In genomic region chr6:145876986-145877735, GRCm38 (mm10) we compare ENCODE assay signal across 14 mouse cellular contexts. TPM values are rescaled to one million over a fixed set of nuclear protein-coding genes. Genes with fewer than 3 reads are reported as not detected.
A peak's percentile ranks its signal among the peaks of the same experiment; 100 is the strongest.
DNase-seq lines count a peak whose midpoint lies in the region; ATAC-seq lines count a peak whose summit lies in the region.
"Had no signal": no experiment of that assay in that cellular context is flagged by ENCODE, and none has a peak within 500 bp of the region (broad histone marks: within the 10 kb centered on the region; RNA-seq: fewer than 3 reads in every experiment).

No protein-coding gene starts in this region.

- no peak for DNase-seq in hindbrain, embryonic 10.5 days (ENCODE audit: low spot score)
- no peak for DNase-seq in hindbrain, embryonic 11.5 days (ENCODE audit: low spot score)
- peak; percentile 41 for DNase-seq in lung, postnatal 25 days (ENCODE audit: low spot score)
- DNase-seq in lung, postnatal 14 days, result no peak
- DNase-seq in embryonic facial prominence, embryonic 10.5 days (ENCODE audit: low spot score), result no peak
- peak; percentile 40 to 45 for DNase-seq in layer of hippocampus, postnatal 36 days
- DNase-seq: adrenal gland, postnatal 14 days; cerebellum, adult 18-20 months; kidney, adult 18-20 months; thymus, postnatal 4 days had no signal

- 0 out of 2 replicates have a peak, but pooled peaks cover 3% of the 10 kb centered on the region for H3K4me1 ChIP-seq in hindbrain, embryonic 10.5 days (replicated peaks)
- H3K4me1 ChIP-seq in hindbrain, embryonic 11.5 days (replicated peaks; ENCODE audit: control insufficient read depth, insufficient read depth, low read length), result no peaks in the 10 kb centered on the region
- no peaks in the 10 kb centered on the region for H3K4me1 ChIP-seq in embryonic facial prominence, embryonic 10.5 days
- H3K4me1 ChIP-seq: embryonic facial prominence, embryonic 13.5 days; heart, embryonic 12.5 days had no signal

- H3K27ac ChIP-seq in hindbrain, embryonic 10.5 days, result 0 out of 2 replicates have a peak overlapping the region, but pooled peaks have one; percentile 19
- no peak overlapping the region for H3K27ac ChIP-seq in hindbrain, embryonic 11.5 days (ENCODE audit: low read depth, low read length)
- H3K27ac ChIP-seq in embryonic facial prominence, embryonic 10.5 days (replicated peaks), result peak overlapping the region; percentile 6; the same call in 1 of the 2 replicates
- H3K27ac ChIP-seq: embryonic facial prominence, embryonic 13.5 days; liver, embryonic 14.5 days had no signal

- H3K4me3 ChIP-seq in hindbrain, embryonic 10.5 days, result no peak overlapping the region
- H3K4me3 ChIP-seq in hindbrain, embryonic 11.5 days (ENCODE audit: low read depth, low read length), result no peak overlapping the region
- no peak overlapping the region for H3K4me3 ChIP-seq in embryonic facial prominence, embryonic 10.5 days
- H3K4me3 ChIP-seq: embryonic facial prominence, embryonic 13.5 days; heart, embryonic 12.5 days had no signal

- no peak for ATAC-seq in hindbrain, embryonic 11.5 days (ENCODE audit: low FRiP score)
- no peak for ATAC-seq in megakaryocyte-erythroid progenitor cell, adult 5-6 weeks (replicated peaks; ENCODE audit: low FRiP score, low TSS enrichment, poor library complexity, severe bottlenecking)

- H3K36me3 ChIP-seq in hindbrain, embryonic 10.5 days, result no peaks in the 10 kb centered on the region
- no peaks in the 10 kb centered on the region for H3K36me3 ChIP-seq in hindbrain, embryonic 11.5 days (ENCODE audit: control insufficient read depth, insufficient read depth, low read length)
- no peaks in the 10 kb centered on the region for H3K36me3 ChIP-seq in embryonic facial prominence, embryonic 10.5 days (replicated peaks)
- H3K36me3 ChIP-seq: embryonic facial prominence, embryonic 13.5 days; heart, embryonic 12.5 days had no signal

- 83% methylated on average over 9 of the region's 9 CpGs for WGBS in hindbrain, embryonic 10.5 days
- 86% methylated on average over 9 of the region's 9 CpGs for WGBS in hindbrain, embryonic 11.5 days
- WGBS in embryonic facial prominence, embryonic 10.5 days, result 85% methylated on average over 9 of the region's 9 CpGs

- peaks cover 3% of the 10 kb centered on the region; the same call in 1 of the 2 replicates for H3K27me3 ChIP-seq in hindbrain, embryonic 10.5 days (ENCODE audit: insufficient read depth, poor library complexity, severe bottlenecking)
- H3K27me3 ChIP-seq in hindbrain, embryonic 11.5 days (ENCODE audit: control insufficient read depth, insufficient read depth, low read length), result no peaks in the 10 kb centered on the region
- H3K27me3 ChIP-seq in embryonic facial prominence, embryonic 10.5 days (replicated peaks; ENCODE audit: low read depth, poor library complexity, severe bottlenecking), result no peaks in the 10 kb centered on the region
- H3K27me3 ChIP-seq: embryonic facial prominence, embryonic 13.5 days; heart, embryonic 12.5 days had no signal

- H3K9ac ChIP-seq in hindbrain, embryonic 11.5 days (ENCODE audit: low read depth, low read length), result no peak overlapping the region
- H3K9ac ChIP-seq: embryonic facial prominence, embryonic 13.5 days; heart, embryonic 12.5 days; liver, embryonic 14.5 days had no signal

- H3K9me3 ChIP-seq in hindbrain, embryonic 10.5 days, result no peaks in the 10 kb centered on the region
- no peaks in the 10 kb centered on the region for H3K9me3 ChIP-seq in hindbrain, embryonic 11.5 days (ENCODE audit: control insufficient read depth, low read length)
- H3K9me3 ChIP-seq in embryonic facial prominence, embryonic 10.5 days, result no peaks in the 10 kb centered on the region
- H3K9me3 ChIP-seq: embryonic facial prominence, embryonic 13.5 days had no signal

- H3K4me2 ChIP-seq in hindbrain, embryonic 11.5 days (replicated peaks; ENCODE audit: low read depth, low read length), result no peak overlapping the region
- H3K4me2 ChIP-seq: embryonic facial prominence, embryonic 13.5 days; heart, embryonic 12.5 days had no signal

RNA-seq across cellular contexts. Expression of gene Bhlhe41, which starts 11.8 kb away (rescaled TPM):
- 1.2 TPM in 2 replicates for polyA plus RNA-seq in hindbrain, embryonic 10.5 days (2016; fragmentation: Nextera tagmentation; extraction: Ambion mirVana)
- polyA plus RNA-seq in hindbrain, embryonic 11.5 days (2014; fragmentation: Nextera tagmentation; extraction: Ambion mirVana), result 1.5 and 1.8 TPM in 2 replicates
- polyA plus RNA-seq in embryonic facial prominence, embryonic 10.5 days (2016; fragmentation: Nextera tagmentation; extraction: Ambion mirVana), result 0.93 and 1.8 TPM in 2 replicates
- 10 to 100 TPM; 33.4 to 39.0 TPM for total RNA-seq in layer of hippocampus, postnatal 36 days (2021)
- not detected in 2 replicates for total RNA-seq in megakaryocyte-erythroid progenitor cell, adult 5-6 weeks (2014; fragmentation: Nextera tagmentation)
- total RNA-seq in megakaryocyte-erythroid progenitor cell, adult 5-6 weeks (2017), result 0.19 TPM in 1 of 2 replicates, not detected in the other

RNA-seq across cellular contexts. Expression of gene Sspn, which starts 54.3 kb away (rescaled TPM):
- polyA plus RNA-seq in hindbrain, embryonic 10.5 days (2016; fragmentation: Nextera tagmentation; extraction: Ambion mirVana), result 1.6 and 1.8 TPM in 2 replicates
- polyA plus RNA-seq in hindbrain, embryonic 11.5 days (2014; fragmentation: Nextera tagmentation; extraction: Ambion mirVana), result 2.3 and 2.9 TPM in 2 replicates
- 1.9 and 2.9 TPM in 2 replicates for polyA plus RNA-seq in embryonic facial prominence, embryonic 10.5 days (2016; fragmentation: Nextera tagmentation; extraction: Ambion mirVana)
- 1 to 10 TPM; 4.1 to 4.5 TPM for total RNA-seq in layer of hippocampus, postnatal 36 days (2021)
- not detected in 2 replicates for total RNA-seq in megakaryocyte-erythroid progenitor cell, adult 5-6 weeks (2014; fragmentation: Nextera tagmentation)
- total RNA-seq in megakaryocyte-erythroid progenitor cell, adult 5-6 weeks (2017), result not detected in 2 replicates

Comparison
In these comparisons a context has a peak if more than half of its experiments do, and no peak if none do; other contexts are left out.
1. DNase-seq: peak in lung, postnatal 25 days (single experiment) and layer of hippocampus, postnatal 36 days (2 of 2); none in hindbrain, embryonic 10.5 days (single experiment), hindbrain, embryonic 11.5 days (single experiment), lung, postnatal 14 days (single experiment) and embryonic facial prominence, embryonic 10.5 days (single experiment).